Mouse (Mus musculus): Measurements from ENCODE around the gene Taar7b. TPM values are rescaled to one million over a fixed set of nuclear protein-coding genes. Genes with fewer than 3 reads are reported as not detected.

Gene Taar7b
- total RNA-seq (2021), result not detected
- long read RNA-seq, experiment 1, result 0 reads
- long read RNA-seq, experiment 2, result 0 reads

DNA sequence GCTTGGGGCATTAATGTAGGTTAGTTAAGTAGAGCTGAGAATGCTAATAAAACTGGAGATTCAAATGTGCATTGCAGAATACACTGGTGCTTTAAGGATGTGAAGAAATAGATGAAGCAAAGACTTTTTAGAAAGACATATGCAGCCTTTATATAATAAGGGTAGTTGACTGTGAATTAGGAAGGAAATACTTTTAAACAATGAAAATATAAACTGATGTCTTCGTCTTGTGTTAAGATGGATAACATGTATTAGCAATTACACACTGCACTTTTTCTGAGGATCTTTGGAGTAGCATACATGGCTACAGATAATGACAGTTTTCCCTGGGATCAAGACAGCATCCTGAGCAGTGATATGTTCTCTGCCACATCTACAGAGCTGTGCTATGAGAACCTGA lies at the start of gene Taar7b:
Gene Taar7b (plus strand): TSS at position 301 of the 400 bp plus-strand sequence.
- intact Hi-C loops (cut with DNase I; ENCODE audit: low total_unique reads), result no loop called here
- no peak for DNase-seq

DNA sequence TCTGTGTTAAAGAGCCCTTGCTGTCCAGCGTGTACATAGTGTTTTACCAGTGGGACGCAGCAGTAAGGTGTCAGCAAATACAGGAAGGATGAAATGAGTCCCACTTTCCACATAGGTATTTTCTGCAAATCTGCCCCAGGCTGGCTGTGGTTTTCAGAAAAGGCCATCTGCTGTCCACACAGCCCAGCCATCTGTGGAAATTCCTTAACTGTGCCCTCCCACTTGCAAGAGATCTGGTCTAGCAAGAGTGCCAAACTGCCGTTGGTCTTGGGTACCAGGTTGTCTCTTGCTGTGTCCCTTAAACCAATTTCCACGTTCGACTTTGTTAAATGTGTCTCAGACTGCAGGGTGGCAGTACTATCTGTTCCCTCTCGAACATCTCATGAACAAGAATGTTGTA lies 48.0 kb upstream of the Taar7b start:
- DNase-seq, result no peak
- intact Hi-C loops (cut with DNase I; ENCODE audit: low total_unique reads), result no loop called here

GRCm38 (mm10) chr10:23959071-23959470 lies 40.7 kb upstream of the Taar7b start:
- no peak for DNase-seq
- intact Hi-C loops (cut with DNase I; ENCODE audit: low total_unique reads), result no loop called here

DNA sequence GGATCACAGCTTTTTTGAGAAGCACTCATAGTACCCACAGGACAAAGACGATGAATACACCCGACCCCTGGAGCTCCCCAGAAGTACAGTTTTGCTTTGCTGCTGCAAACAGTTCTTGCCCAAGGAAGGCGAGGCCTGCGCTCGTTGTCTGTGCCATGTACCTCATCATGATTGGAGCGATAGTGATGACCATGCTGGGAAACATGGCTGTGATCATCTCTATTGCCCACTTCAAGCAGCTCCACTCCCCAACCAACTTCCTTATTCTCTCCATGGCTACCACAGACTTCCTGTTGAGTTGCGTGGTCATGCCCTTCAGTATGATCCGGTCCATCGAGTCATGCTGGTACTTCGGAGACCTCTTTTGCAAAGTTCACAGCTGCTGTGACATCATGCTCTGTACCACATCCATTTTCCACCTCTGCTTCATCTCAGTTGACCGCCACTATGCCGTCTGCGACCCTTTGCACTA lies 39.3 kb upstream of the Taar7b start, which contains the start of gene Taar4:
Gene Taar4 (plus strand): TSS at position 51 of the 472 bp plus-strand sequence.
- DNase-seq, result no peak
- intact Hi-C loops (cut with DNase I; ENCODE audit: low total_unique reads), result no loop called here

GRCm38 (mm10) chr10:23963444-23963843 lies 36.3 kb upstream of the Taar7b start:
- DNase-seq, result no peak
- intact Hi-C loops (cut with DNase I; ENCODE audit: low total_unique reads), result no loop called here

DNA sequence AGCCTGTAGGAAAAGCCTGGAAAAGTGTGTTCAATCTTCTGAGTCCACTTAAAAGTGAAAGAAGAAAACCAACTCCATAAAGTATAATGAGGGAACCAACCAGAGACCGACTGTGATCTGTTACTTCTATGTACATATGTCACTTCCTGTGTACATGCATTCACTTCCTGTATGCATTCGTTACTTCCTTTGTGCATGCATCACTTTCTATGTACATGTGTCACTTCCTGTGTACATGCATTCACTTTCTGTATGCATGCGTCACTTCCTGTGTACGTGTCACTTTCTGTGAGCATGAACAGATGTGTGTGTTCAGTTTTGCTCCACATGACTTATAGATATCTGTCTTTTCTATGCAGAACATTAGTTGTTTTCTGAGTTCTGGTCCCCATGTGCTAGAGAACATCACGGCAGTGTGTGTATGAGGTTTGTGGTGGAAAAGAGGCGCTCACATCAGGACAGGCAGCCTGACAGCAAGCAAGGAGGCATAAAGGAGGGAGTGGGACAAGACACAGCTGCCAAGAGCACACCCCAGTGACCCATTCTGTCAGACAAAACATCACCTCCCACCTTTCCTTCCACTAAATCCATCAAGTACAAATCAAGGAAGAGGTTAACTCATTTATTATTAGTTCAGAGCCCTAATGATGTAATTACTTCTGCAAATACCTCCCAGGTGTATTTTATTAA lies 34.7 kb upstream of the Taar7b start:
- intact Hi-C loops (cut with DNase I; ENCODE audit: low total_unique reads), result no loop called here
- no peak for DNase-seq

DNA sequence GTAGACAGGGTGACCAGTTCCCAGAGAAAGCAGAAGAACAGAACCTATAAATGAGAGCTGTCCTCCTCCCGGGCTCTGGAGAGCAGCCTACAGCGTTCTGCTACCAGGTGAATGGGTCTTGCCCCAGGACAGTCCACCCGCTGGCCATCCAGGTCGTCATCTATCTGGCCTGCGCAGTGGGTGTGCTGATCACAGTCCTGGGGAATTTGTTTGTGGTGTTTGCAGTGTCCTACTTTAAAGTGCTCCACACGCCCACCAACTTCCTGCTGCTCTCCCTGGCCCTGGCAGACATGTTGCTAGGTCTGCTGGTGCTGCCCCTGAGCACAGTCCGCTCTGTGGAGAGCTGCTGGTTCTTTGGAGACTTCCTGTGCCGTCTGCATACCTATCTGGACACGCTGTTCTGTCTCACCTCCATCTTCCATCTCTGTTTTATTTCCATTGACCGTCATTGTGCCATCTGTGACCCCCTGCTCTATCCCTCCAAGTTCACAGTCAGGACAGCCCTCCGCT lies 29.0 kb upstream of the Taar7b start, which contains the start of gene Taar5:
Gene Taar5 (plus strand): TSS at position 51 of the 510 bp plus-strand sequence.
- intact Hi-C loops (cut with DNase I; ENCODE audit: low total_unique reads), result loop anchor here (10.0 kb wide), 1 partner anchor 114 kb away; no protein-coding TSS in a partner anchor
- no peak for DNase-seq

- DNase-seq, result no peak
- intact Hi-C loops (cut with DNase I; ENCODE audit: low total_unique reads), result loop anchor here (10.0 kb wide), 1 partner anchor 114 kb away; no protein-coding TSS in a partner anchor
These were observed 28.5 kb upstream of the Taar7b start for GRCm38 (mm10) chr10:23971256-23971655.

DNA sequence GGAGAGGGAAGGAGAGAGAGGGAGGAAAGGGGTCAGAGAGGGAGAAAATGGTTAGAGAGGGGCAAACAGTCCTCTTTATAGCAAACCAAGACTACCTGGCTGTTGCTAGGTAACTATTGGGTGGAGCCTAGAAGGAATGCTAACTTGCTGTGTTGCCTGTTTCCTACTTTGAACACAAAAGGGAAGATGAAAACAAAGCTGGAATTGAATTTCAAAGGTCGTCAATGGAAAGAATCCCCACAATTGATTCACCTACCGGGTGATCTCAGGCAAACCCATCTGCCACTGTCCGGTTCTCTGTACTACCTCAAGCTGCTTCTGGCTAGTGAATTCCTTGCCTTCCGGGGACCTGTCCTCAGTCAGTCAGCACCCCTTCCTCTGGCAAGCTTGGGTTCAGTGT lies 21.8 kb upstream of the Taar7b start:
- intact Hi-C loops (cut with DNase I; ENCODE audit: low total_unique reads), result loop anchor here (10.0 kb wide), 1 partner anchor 107 kb away; no protein-coding TSS in a partner anchor
- no peak for DNase-seq

GRCm38 (mm10) chr10:23978901-23979705 lies 20.6 kb upstream of the Taar7b start:
- peak; percentile 59 for DNase-seq
- intact Hi-C loops (cut with DNase I; ENCODE audit: low total_unique reads), result loop anchor here (10.0 kb wide), 1 partner anchor 106 kb away; no protein-coding TSS in a partner anchor

- intact Hi-C loops (cut with DNase I; ENCODE audit: low total_unique reads), result no loop called here
- no peak for DNase-seq
These were observed 14.2 kb upstream of the Taar7b start, which contains the start of gene Taar6 for GRCm38 (mm10) chr10:23985546-23985945. Gene Taar6, minus strand, starts transcription at chr10:23985646.

GRCm38 (mm10) chr10:23986419-23986818 lies 13.3 kb upstream of the Taar7b start:
- no peak for DNase-seq
- intact Hi-C loops (cut with DNase I; ENCODE audit: low total_unique reads), result no loop called here

- intact Hi-C loops (cut with DNase I; ENCODE audit: low total_unique reads), result no loop called here
- DNase-seq, result no peak
These were observed 6.4 kb upstream of the Taar7b start, which contains the start of gene Taar7a for GRCm38 (mm10) chr10:23993381-23993780. Gene Taar7a, minus strand, starts transcription at chr10:23993481.

- no peak for DNase-seq
- intact Hi-C loops (cut with DNase I; ENCODE audit: low total_unique reads), result no loop called here
These were observed 6.7 kb downstream of the Taar7b start for GRCm38 (mm10) chr10:24006442-24006841.

- intact Hi-C loops (cut with DNase I; ENCODE audit: low total_unique reads), result no loop called here
- DNase-seq, result no peak
These were observed 7.3 kb downstream of the Taar7b start for GRCm38 (mm10) chr10:24007034-24007433.

DNA sequence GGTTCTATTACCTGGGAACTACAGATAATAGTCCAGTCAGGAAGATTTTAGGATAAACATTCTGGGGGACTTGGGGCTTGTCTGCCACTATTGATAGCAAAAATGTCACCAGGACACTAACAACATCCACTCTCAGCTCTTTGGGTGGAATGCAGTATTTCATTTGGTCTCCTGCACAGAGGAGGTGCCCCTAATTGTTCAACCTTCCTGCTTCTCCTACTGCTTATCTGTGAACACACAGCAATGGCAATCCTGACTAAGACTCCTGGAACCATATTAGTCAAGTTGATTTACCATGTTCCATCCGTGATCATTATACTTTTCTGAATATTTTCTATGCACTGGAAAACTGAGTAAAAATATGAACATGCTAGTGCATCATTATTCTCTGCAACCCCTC lies 8.4 kb downstream of the Taar7b start:
- intact Hi-C loops (cut with DNase I; ENCODE audit: low total_unique reads), result no loop called here
- DNase-seq, result no peak

DNA sequence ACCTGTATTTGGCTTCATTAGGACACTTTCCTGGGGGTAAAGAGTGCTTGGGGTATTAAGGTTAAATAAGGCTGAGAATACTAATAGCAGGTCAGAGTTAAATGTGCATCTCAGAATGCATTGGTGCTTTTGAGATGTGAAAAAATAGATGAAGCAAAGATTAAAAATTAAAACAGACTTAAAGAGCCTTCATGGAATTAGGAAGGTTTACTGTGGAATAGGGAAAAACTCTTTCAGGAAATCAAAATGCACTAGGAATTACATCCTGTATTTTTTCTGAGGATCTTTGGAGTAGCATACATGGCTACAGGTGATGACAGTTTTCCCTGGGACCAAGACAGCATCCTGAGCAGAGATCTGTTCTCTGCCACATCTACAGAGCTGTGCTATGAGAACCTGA lies 27.2 kb downstream of the Taar7b start, which contains the start of gene Taar7d:
Gene Taar7d (plus strand): TSS at position 301 of the 400 bp plus-strand sequence.
- DNase-seq, result no peak
- intact Hi-C loops (cut with DNase I; ENCODE audit: low total_unique reads), result no loop called here

- intact Hi-C loops (cut with DNase I; ENCODE audit: low total_unique reads), result no loop called here
- no peak for DNase-seq
These were observed 31.6 kb downstream of the Taar7b start for GRCm38 (mm10) chr10:24031347-24031746.

DNA sequence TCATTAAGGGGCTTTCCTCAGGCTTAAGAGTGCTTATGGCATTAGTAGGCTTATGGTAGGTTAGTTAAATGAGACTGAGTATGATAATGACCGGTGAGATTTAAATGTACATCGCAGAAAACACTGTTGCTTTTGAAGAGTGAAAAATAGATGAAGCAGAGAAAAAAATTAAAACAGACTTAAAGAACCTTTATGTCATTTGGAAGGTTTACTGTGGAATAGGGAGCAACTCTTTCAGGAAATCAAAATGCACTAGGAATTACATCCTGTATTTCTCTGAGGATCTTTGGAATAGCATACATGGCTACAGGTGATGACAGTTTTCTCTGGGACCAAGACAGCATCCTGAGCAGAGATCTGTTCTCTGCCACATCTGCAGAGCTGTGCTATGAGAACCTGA lies 37.6 kb downstream of the Taar7b start, which contains the start of gene Taar7e:
Gene Taar7e (plus strand): TSS at position 301 of the 400 bp plus-strand sequence.
- intact Hi-C loops (cut with DNase I; ENCODE audit: low total_unique reads), result no loop called here
- DNase-seq, result no peak

Measured in gastrocnemius, postnatal 14 days (tissue).